Mouse (Mus musculus) adrenal gland, postnatal 36 days (tissue): Measurements from ENCODE around the gene Hist2h3b. TPM values are rescaled to one million over a fixed set of nuclear protein-coding genes. Genes with fewer than 3 reads are reported as not detected.

Source experiments
- DNase-seq, 2 experiments: peaks; one replicate each; pipeline ENCODE4 v3.0.0; 2021; ENCODE audit warnings: mixed read lengths in 1 of 2
- microRNA-seq: library from miRNA; unstranded; fragments of <30 nt; microRNA quantifications from one replicate; pipeline ENCODE4 v1.2.0, GENCODE M21; 2021
- total RNA-seq, 2 experiments: library from RNA; stranded (reverse); gene quantifications; 2 replicates each; pipeline ENCODE4 v1.2.3; 2021

Gene Hist2h3b
- total RNA-seq, 2 experiments from 2014 or later = 100.0 to 108 TPM

DNA sequence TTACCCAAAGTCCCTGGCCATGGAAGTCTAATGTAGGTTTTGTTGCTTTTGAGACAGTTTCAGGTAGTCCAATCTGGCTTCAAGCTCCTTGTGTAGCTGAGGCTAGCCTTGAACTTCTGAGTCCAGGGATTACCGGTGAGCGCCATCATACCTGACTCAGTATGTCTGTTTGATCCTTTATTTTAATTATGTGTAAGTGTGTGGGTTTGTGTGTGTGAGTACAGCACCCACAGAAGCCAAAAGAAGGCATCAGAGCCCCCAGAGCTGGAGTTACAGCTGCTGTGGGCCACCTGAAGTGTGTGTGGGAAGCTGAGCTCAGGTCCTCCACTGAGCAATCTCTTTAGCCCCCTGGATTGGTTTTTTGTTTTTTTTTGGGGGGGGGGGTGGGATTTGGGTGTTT, 31.1 kb downstream of the Hist2h3b start:
- DNase-seq = no peak

DNA sequence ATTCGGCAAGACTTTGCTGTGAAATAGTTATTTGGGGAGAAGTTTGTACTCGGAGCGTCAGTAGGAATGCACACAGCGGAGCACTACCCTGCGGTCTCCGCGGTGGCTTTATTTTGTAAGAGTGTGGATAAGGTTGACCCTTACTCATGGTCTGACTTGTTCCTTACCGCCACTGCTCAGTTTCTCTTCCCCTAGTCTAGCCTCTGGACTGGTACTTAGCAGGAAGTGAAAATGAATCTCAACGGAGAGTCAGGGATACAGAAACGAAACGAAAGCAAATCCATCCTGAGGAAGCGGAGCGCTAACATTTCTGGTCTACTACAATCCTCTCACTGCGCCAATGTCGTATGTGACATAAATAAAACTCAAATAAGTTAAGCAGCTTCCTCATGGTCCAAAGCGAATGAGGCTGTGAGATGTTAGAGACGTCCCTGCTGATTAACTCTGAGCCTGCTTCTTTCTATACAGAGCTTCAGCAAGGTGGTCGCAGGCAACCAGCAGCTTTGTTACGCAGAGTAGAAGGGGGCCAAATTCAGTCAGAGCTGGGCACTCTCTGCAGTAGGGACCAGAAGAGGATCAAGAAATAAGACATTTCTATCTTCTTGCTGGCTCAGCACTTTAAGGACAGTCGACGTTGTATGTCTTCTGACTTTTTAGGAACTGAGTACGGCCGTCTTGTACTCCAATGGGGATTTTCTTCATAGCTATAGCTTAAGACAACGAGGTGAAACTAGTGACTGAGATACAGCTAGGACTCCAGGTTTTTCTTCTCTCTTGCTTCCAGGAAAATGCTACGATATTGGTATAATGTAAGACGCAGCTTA, 32.5 kb downstream of the Hist2h3b start:
- DNase-seq = peak in 1 of 2 experiments; percentile 6

DNA sequence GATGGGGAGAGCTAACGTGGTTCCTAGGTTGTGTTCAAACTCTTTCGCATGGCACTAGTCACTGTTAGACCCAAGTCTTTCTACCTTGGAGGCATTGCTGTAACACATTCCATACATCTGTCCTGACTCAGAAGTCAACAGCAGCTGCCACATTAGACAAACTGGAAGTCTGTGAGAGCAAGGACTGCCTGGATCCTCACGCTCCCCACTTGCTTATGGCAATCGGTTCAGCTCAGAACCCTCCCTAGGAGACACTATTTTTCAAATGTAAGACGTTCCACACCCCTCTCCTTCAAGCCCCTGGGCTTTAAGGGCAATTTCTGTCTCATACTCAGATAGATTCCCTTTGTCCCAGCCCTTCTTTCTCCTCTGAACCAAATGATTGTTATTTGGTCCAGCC, 33.6 kb downstream of the Hist2h3b start:
- no peak for DNase-seq

DNA sequence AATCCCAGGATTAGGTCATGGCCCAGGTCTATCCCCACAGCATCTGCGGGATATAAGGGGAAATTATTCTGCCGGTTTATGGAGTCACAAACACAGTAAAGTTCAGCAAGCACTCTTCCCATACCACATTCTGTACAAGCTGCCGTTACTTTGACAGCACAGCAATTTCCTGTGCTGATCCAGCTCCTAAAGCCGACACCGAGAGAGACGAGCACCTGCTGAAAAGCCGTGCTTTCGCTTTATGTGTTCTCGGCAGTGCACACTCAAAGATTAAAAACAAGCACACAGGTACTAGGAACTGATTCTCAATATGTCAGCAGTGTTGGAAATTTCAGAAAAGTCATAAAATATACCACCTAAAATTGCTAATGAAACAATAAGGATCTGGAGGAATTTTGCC, 38.1 kb downstream of the Hist2h3b start:
- no peak for DNase-seq

DNA sequence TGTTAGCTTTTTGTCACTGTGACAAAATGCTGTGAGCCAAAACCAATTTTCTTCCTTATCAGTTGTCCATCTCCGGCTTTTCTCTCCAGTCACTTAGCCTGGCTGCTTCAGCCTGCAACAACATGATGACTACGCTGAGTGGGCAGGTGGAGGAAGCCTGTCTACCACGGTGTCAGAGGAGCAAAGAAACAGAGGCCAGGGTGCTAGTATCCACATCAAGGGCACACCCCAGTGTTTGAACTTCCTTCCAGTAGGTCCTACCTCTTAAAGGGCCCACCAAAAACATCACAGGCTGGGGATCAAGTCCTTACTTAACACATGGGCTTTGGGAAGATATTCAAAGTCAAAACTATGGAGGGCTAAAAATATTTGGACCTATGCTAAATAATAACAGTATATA, 41.0 kb downstream of the Hist2h3b start:
- DNase-seq = no peak

DNA sequence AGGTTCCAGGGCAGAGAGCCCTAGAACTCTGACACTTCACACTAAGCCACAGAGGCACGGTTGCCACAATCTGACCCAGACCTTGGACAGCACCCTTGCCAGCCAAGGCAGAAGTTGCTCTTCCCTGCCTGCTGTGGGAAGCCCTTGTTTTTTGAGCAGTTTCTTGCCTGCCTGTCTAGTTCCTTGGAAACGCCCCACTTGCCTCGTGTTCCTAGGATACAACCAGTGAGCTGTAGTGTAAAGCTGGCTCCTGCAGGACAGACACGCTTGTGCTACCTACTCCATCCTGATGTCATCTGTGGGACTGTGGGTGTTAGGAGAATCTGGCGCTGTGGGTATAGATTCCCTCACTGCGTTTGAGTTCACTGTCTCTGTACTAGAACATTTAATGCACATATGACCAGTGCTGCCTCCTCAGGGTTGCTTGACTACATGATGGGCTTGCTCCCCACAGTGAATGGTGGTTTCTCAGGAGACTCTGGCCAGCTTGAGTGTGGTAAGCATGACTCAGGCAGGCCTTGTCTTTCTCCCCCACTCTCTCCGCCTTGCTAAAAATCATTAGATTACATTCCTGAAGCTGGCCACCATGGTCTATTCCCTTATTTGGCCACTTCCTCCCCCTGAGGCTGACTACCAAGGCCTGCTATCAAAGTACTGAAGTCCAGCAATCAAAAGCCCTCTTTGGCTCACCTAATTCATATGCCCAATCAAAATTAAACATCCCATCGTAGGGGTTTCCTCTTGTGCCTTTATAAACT, 44.1 kb downstream of the Hist2h3b start:
- DNase-seq = peak in 1 of 2 experiments; percentile 25

Small RNA genes lying within 50 kb of the gene (microRNA-seq; reads per million reads assigned to microRNA genes)
- gene Gm44492 (not detected), gene Gm47311 (not detected), gene Gm47313 (not detected)

Other genes starting within 250 kb of the Hist2h3b start
- gene Vps45, start 210.2 kb upstream of the Hist2h3b start, total RNA-seq = 10 to 100 TPM; 30.6 to 34.7 TPM
- gene Otud7b, start 164.1 kb upstream of the Hist2h3b start, total RNA-seq = 10 to 100 TPM; 34.5 to 39.3 TPM
- gene Mtmr11, start 106.7 kb upstream of the Hist2h3b start, total RNA-seq = 10 to 100 TPM; 15.6 to 31.5 TPM
- 10 to 100 TPM; 53.6 to 57.9 TPM for gene Sf3b4, start 96.3 kb upstream of the Hist2h3b start, total RNA-seq
- gene Sv2a, start 87.5 kb upstream of the Hist2h3b start, total RNA-seq = 1 to 10 TPM; 5.5 to 7.5 TPM
- 10 to 100 TPM; 26.8 to 41.2 TPM for gene Bola1, start 48.9 kb upstream of the Hist2h3b start, total RNA-seq
- gene Hist2h2ab, start 48.8 kb upstream of the Hist2h3b start, total RNA-seq = 1 to 10 TPM; 7.1 to 8.0 TPM
- gene Hist2h2ac, start 47.8 kb upstream of the Hist2h3b start, total RNA-seq = 10 to 100 TPM; 60.6 to 68.7 TPM
- gene Hist2h2be, start 47.5 kb upstream of the Hist2h3b start, total RNA-seq = 10 to 100 TPM; 16.3 to 17.9 TPM
- 10 to 100 TPM; 23.8 to 30.2 TPM for gene Hist2h3c2, start 29.5 kb upstream of the Hist2h3b start, total RNA-seq
- 100 to 1,000 TPM; 495 to 593 TPM for gene Hist2h2aa2, start 28.4 kb upstream of the Hist2h3b start, total RNA-seq
- 10 to 100 TPM in 1 of 2 experiments, 1 to 10 TPM in 1; 2.9 to 13.5 TPM for gene Hist2h2aa1, start 23.2 kb upstream of the Hist2h3b start, total RNA-seq
- not detected for gene Hist2h3c1, start 22.0 kb upstream of the Hist2h3b start, total RNA-seq
- gene Hist2h4, start 5.3 kb upstream of the Hist2h3b start, total RNA-seq = 10 to 100 TPM; 25.0 to 26.7 TPM
- gene Hist2h2bb, start 1.1 kb downstream of the Hist2h3b start, total RNA-seq = 100 to 1,000 TPM; 103 to 116 TPM
- 1 to 10 TPM; 1.7 to 1.9 TPM for gene Fcgr1, start 25.3 kb downstream of the Hist2h3b start, total RNA-seq
- not detected for gene BC107364, start 183.7 kb downstream of the Hist2h3b start, total RNA-seq